Mouse (Mus musculus): ENCODE results near the gene Kcnc1.

The Kcnc1 gene

GRCm38 (mm10) chr7:46418102-46418622 lies 21.9 kb downstream of the Kcnc1 start:
- ATAC-seq (ENCODE audit: insufficient number of reproducible peaks, low FRiP score, low TSS enrichment), result no peak

DNA sequence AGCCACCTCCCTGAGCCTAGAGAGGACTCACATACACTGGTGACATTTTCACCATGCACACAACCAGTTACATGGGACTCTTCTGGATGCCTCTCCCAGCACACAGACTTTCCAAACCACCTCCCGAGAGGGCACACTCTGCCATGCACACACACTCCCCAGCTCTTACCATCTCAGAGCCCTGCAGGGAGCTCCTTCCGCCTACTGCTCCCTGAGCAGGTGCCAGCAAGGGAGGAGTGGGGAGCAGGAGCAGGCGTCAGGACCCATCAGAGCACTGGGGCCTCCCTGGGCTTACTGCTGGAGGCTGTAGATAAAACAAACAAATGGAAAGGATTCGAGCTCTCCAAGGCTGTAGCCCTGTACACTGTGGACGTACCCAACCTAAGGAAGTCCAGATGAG lies 25.2 kb downstream of the Kcnc1 start:
- no peak for ATAC-seq (ENCODE audit: insufficient number of reproducible peaks, low FRiP score, low TSS enrichment)

DNA sequence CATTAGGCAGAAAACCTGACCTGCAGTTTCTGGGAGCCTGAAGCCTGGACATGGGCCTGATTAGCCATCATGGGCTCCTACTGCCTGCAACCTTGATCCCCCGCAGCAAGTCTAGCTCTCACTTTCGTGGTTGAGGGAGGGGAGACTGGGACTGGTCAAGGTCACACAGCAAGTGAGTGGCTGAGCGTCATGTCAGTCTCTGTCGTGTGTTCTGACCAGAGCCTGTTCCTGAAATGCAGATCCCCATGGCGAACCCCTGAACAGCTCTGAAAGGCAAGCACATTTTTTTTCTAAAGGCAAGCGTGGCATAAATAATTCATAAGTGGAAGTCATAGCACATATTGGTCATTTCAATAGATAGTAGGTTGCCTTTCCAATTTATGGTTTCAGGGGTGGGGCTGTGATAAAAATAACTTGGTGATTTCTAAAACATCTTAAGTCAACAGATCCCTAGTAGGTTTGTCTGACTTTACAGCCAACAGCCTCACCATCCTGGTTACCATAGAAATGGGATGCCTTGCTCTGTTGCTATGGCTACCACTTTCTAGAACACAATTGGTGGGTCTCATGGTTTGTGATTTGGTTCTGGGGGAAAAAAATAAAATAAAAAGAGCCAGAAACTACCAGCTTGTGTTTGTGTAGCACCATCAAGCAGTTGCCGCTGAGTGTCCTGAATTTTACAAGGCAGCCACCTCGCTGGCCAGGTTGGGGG lies 25.9 kb downstream of the Kcnc1 start:
- no peak for ATAC-seq (ENCODE audit: insufficient number of reproducible peaks, low FRiP score, low TSS enrichment)

- ATAC-seq (ENCODE audit: insufficient number of reproducible peaks, low FRiP score, low TSS enrichment), result peak; percentile 34; the same call in 1 of the 2 replicates
These were observed 26.6 kb downstream of the Kcnc1 start for GRCm38 (mm10) chr7:46422764-46423412.

DNA sequence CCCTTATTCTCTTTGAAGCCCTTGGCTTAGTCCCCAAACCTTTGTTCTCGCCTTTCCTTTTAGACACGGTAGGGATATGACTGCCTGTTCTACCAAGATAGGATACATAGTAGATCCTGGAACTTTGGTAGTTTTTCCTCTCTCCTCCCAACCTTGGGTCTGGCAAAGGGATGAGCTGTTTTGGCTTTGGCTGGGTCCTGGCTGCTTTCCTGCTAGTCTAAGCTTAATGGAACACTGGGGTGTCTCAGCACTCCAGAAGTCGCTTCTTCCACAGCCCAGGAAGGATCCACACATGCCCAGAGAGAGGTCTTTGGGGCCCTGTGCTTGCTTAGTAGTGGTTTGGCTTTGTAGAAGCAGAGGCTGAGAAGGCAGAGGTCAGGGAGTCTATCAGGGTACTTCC lies 27.7 kb downstream of the Kcnc1 start:
- ATAC-seq (ENCODE audit: insufficient number of reproducible peaks, low FRiP score, low TSS enrichment), result no peak

- ATAC-seq (ENCODE audit: insufficient number of reproducible peaks, low FRiP score, low TSS enrichment), result no peak
These were observed 28.7 kb downstream of the Kcnc1 start for GRCm38 (mm10) chr7:46425012-46425411.

DNA sequence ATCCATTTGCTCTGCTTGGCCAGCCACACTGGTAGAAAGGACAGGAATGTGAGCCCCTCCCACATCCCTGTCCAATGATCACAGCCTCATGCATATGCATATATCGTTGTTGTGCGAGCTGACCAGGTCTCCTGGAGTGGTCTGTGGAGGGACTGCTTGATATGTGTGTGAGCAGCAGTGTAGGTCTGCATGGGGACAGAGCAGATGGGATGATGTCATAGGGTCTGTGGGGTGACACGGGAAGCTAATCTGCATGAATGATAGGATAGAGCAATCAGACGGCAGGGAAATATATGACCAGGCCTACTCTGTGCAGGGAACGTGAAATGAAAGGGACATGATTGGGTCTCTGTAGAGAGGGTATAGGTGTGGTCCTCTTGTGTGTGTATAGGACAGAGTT lies 37.6 kb downstream of the Kcnc1 start:
- ATAC-seq (ENCODE audit: insufficient number of reproducible peaks, low FRiP score, low TSS enrichment), result no peak

DNA sequence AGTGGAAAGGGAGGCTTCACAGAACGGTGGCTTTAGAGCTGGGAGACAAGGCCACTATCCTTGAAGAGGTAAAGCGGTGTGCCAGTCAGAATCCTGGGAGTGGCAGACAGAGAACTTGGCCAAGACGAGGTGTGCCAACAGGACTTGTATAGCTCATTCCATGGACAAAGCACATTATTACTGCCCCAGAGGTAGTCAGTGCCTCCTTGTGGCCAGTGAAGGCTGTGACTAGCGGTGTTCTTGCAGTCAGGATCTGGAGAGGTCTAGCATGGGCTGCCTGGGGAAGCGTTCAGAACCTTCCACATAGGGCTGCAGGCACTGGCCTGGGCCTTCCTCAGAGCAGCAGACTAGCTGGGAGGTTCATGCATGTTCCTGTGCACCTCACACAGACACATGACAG lies 39.5 kb downstream of the Kcnc1 start:
- no peak for ATAC-seq (ENCODE audit: insufficient number of reproducible peaks, low FRiP score, low TSS enrichment)

GRCm38 (mm10) chr7:46438537-46439141 lies 42.3 kb downstream of the Kcnc1 start:
- peak; percentile 21; the same call in 1 of the 2 replicates for ATAC-seq (ENCODE audit: insufficient number of reproducible peaks, low FRiP score, low TSS enrichment)

GRCm38 (mm10) chr7:46443163-46443562 lies 46.9 kb downstream of the Kcnc1 start:
- no peak for ATAC-seq (ENCODE audit: insufficient number of reproducible peaks, low FRiP score, low TSS enrichment)

DNA sequence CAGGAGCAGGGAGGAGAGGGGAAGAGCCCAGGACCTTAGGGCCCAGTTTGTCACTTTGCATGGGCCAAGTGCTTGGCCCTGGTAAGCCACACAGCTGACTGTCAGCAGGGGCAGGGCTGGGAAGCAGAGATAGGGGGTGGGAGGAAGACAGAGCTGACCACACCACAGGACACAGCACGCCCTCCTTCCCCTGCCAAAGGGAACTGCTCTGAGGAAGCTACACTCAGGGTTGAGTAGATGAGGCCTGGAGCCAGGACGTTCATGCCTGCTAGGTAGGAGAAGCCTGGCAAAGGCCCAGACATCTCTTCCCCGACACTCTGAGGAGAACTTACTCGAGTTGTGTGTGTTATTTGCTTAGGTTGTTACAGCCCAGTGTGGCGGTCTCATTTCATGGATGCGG lies 49.6 kb downstream of the Kcnc1 start:
- ATAC-seq (ENCODE audit: insufficient number of reproducible peaks, low FRiP score, low TSS enrichment), result peak; percentile 29; the same call in 1 of the 2 replicates

DNA sequence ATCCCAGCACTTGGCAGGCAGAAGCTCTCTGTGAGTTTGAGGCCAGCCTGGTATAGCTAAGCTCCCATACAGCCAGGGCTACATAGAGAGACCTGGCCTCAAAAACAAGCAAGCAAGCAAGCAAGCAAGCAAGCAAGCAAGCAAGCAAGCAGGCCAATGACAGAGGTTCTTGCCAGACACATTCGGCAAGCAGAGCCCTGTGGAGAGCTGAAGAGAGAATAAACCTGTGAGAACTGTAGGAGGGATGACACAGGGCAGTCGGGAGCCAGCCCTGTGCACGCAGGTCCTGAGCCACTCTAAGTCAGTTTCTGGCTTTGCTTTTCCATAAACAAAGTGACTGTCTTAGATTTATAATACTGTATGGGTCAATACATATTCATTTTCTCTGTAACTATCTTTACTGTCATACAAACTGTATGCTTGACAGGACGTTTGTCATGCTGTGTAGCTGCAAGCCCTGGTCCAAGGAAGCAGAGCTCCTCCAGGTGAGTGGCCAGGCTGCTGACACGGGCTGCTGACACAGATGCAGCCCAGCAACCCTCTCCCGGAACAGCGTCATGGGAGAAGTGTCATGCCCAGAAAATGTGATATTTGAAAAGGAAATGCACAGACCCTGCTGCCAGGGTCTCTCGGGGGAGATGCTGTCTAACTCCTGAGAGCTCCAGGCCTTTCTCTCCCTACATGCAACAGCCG lies 51.3 kb downstream of the Kcnc1 start:
- peak; percentile 59; the same call in 1 of the 2 replicates for ATAC-seq (ENCODE audit: insufficient number of reproducible peaks, low FRiP score, low TSS enrichment)

- peak; percentile 45; the same call in 1 of the 2 replicates for ATAC-seq (ENCODE audit: insufficient number of reproducible peaks, low FRiP score, low TSS enrichment)
These were observed 52.8 kb downstream of the Kcnc1 start for GRCm38 (mm10) chr7:46448922-46449645.

DNA sequence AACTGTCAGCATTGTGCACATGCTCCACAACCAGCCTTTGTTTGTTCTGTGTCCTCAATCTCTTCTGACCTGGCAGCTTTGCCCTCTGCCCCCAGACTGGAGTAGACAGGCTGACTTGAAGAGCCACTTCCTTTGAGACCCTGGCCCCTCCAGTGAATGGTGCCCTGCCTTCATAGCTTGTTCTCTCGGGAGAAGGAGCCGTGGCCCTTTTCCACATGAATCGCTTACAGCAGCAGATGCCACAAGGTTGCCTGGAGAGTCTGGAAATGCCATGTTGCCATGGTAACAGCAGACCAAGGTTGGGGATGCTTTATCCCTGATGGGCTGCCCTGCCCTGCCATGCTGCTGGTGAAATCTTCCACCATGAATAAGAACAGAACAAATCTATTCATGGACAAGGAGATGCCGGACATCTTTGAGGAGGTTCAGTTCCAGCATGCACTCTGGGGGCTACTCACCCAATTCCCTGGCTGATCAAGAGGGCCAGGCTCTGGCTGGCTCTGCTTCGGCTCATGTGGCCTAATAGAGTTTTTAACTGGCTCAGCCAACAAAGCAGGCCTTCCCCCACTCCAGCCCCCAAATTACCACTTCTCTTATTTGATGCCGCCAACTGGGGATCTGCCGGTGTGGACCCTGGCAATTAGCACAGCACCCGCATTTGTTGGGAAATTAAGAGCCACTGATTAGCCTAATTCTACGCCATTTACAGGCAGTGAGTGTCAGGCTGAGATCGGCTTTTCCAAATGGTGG lies 57.8 kb downstream of the Kcnc1 start:
- ATAC-seq (ENCODE audit: insufficient number of reproducible peaks, low FRiP score, low TSS enrichment), result peak; percentile 81; the same call in 1 of the 2 replicates

GRCm38 (mm10) chr7:46457889-46458288 lies 61.6 kb downstream of the Kcnc1 start:
- ATAC-seq (ENCODE audit: insufficient number of reproducible peaks, low FRiP score, low TSS enrichment), result no peak

GRCm38 (mm10) chr7:46459200-46459599 lies 62.9 kb downstream of the Kcnc1 start:
- ATAC-seq (ENCODE audit: insufficient number of reproducible peaks, low FRiP score, low TSS enrichment), result peak; percentile 68

DNA sequence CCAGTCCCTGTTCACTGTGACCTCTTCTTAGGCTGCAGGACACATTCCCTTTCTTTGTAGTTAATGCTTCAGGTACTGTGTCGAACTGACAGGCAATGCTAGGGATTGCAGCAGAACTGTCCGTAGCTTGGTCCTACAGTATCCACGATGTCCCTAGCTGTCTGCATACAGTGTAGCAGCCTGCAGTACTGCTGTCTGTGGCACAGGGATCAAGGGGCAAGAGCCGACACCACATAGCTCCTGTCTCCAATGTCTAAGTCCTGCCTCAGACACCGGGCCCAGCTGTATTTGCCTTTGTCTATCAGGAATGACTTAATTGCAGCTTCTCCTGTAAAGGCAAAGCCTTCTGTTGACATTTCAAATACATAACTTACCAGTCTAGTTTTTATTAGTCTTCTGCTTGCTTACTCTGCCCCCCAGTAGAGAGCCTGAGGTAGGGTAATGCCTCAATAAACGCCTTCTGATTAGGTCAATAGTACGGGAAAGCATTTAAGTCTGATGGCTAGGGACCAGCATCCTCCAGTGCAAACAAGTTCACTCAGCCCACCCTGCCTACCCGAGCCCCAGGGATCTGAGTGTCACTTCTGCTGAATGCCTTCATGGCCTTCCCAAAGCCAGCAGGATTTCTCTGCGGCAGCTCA lies 63.4 kb downstream of the Kcnc1 start:
- ATAC-seq (ENCODE audit: insufficient number of reproducible peaks, low FRiP score, low TSS enrichment), result no peak; the same call in 1 of the 2 replicates

GRCm38 (mm10) chr7:46462287-46462686 lies 66.0 kb downstream of the Kcnc1 start:
- no peak for ATAC-seq (ENCODE audit: insufficient number of reproducible peaks, low FRiP score, low TSS enrichment)

DNA sequence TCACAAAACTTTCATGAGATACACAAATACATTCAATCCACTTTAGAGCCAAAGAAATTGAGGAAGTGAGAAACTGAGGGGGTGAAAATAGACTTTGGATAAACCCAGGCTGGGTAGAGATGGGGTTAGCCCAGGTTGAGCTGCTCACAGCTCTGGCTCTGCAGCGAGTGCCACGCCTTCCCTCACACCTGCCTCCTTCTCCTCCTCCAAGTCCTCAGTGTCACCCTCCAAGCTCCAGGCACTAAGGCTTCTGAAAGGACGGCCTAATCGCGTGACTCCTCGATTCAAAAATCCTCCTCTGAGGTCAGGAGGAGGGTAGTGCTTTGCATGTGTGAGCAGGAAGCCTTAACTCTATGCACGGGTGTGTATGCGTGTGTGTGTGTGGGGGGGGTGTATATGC lies 66.8 kb downstream of the Kcnc1 start:
- no peak for ATAC-seq (ENCODE audit: insufficient number of reproducible peaks, low FRiP score, low TSS enrichment)
